25 mouse cellular contexts compared by ENCODE assay signal in genomic region chr6:49079313-49079712, GRCm38 (mm10). TPM values are rescaled to one million over a fixed set of nuclear protein-coding genes. Genes with fewer than 3 reads are reported as not detected.
DNase-seq lines count a peak whose midpoint lies in the region; ATAC-seq and TF ChIP-seq lines count a peak whose summit lies in the region.
"Had no signal": no experiment of that assay in that cellular context is flagged by ENCODE, and none has a peak within 500 bp of the region (broad histone marks: within the 10 kb centered on the region; RNA-seq: fewer than 3 reads in every experiment).

No protein-coding gene starts in this region.

- no peak for ATAC-seq in cerebellum, adult (ENCODE audit: insufficient number of reproducible peaks, low FRiP score, low TSS enrichment)
- ATAC-seq: activated CD4-positive, CD25-positive, alpha-beta regulatory T cell, adult 4 months; CD4-positive, CD25-positive, alpha-beta regulatory T cell, adult 4 months; Patski had no signal

- no peak for TF ChIP-seq RAD21 in MEL (IDR thresholded peaks at IDR 0.05; ENCODE audit: low read depth, low read length)

- no peak overlapping the region for H3K4me3 ChIP-seq in MEL (ENCODE audit: control insufficient read depth in 1 of 2, insufficient read depth in 1 of 2, low read depth in 2 of 2, low read length in 2 of 2)

- H3K36me3 ChIP-seq in MEL (ENCODE audit: control insufficient read depth in 1 of 2, insufficient read depth in 2 of 2, low read length in 2 of 2), result peaks cover 2 to 11% of the 10 kb centered on the region in 2 experiments; a peak in 3 of 4 replicates

- DNase-seq in 416B (ENCODE audit: low read depth) (peak; percentile 18), MEL (ENCODE audit: low read depth, low spot score) (peak; percentile 17), MEL-GATA-1-ER (ENCODE audit: extremely low read depth, low read depth) (peak; percentile 5)
- DNase-seq in left cerebral cortex, adult 8-10 months (ENCODE audit: low spot score in 2 of 2), result no peak
- DNase-seq in cerebellum, adult 9-11 months, result no peak
- DNase-seq: adrenal gland, adult 2 months; adrenal gland, adult 8-10 months; adrenal gland, postnatal 10 days; adrenal gland, postnatal 14 days; adrenal gland, postnatal 25 days; adrenal gland, postnatal 36 days; B cell, adult 2 months; cerebellum, adult 11 months; cerebellum, adult 11-12 months; cerebellum, adult 18-20 months; cerebellum, adult 2 months; cerebellum, adult 8-10 months; cerebellum, adult 9-10 months; cerebellum, postnatal 10 days had no signal

- no peak overlapping the region for H3K27ac ChIP-seq in MEL (ENCODE audit: control insufficient read depth, low read depth, low read length)

- peaks cover 0 to 14% of the 10 kb centered on the region in 2 experiments; a peak in 2 of 4 replicates for H3K4me1 ChIP-seq in MEL (ENCODE audit: control insufficient read depth in 1 of 2, insufficient read depth in 2 of 2, low read length in 2 of 2)

- H3K27me3 ChIP-seq in MEL (ENCODE audit: control insufficient read depth in 1 of 2, insufficient read depth in 2 of 2, low read length in 2 of 2), result no peaks in the 10 kb centered on the region
- H3K27me3 ChIP-seq: CH12.LX, Patski had no signal

- TF ChIP-seq CTCF in MEL (IDR thresholded peaks at IDR 0.05 in 2 of 3, conservative IDR thresholded peaks at IDR 0.05 in 1 of 3; ENCODE audit: control insufficient read depth in 1 of 3, insufficient read depth in 1 of 3, low read depth in 2 of 3, low read length in 3 of 3, poor library complexity in 1 of 3, severe bottlenecking in 1 of 3), result no peak

- no peaks in the 10 kb centered on the region for H3K9me3 ChIP-seq in MEL (replicated peaks; ENCODE audit: insufficient read depth, low read length)
- H3K9me3 ChIP-seq: G1E had no signal

- H3K9ac ChIP-seq in MEL (ENCODE audit: control insufficient read depth, low read depth, low read length, poor library complexity, severe bottlenecking), result no peak overlapping the region

- TF ChIP-seq POLR2A in MEL (IDR thresholded peaks at IDR 0.05; ENCODE audit: control insufficient read depth in 1 of 2, insufficient read depth in 1 of 2, low read depth in 1 of 2, low read length in 2 of 2, poor library complexity in 1 of 2), result no peak

- peaks cover 15% of the 10 kb centered on the region for H3K79me2 ChIP-seq in MEL (ENCODE audit: control insufficient read depth, insufficient read depth, low read length, poor library complexity)

- TF ChIP-seq EP300 in MEL (IDR thresholded peaks at IDR 0.05; ENCODE audit: low read depth in 1 of 2, low read length in 2 of 2), result peak in 1 of 2 experiments; percentile 30; a peak in 1 of 4 replicates

TF ChIP-seq in MEL, 35 proteins besides CTCF, POLR2A, EP300 and RAD21:
- TF ChIP-seq ZC3H11A (IDR thresholded peaks at IDR 0.05; ENCODE audit: low read depth, low read length), result no peak
- peak; percentile 78 for TF ChIP-seq GATA1 (IDR thresholded peaks at IDR 0.05; ENCODE audit: low read depth, low read length)
- no peak for TF ChIP-seq MEF2A (IDR thresholded peaks at IDR 0.05; ENCODE audit: extremely low read depth, insufficient replicate concordance, low read depth, low read length, poor library complexity, severe bottlenecking)
- no peak for TF ChIP-seq JUND (IDR thresholded peaks at IDR 0.05; ENCODE audit: low read depth, low read length)
- TF ChIP-seq KAT2A (conservative IDR thresholded peaks at IDR 0.05; ENCODE audit: low read depth, low read length), result no peak
- no peak for TF ChIP-seq ELF1 (IDR thresholded peaks at IDR 0.05; ENCODE audit: low read depth, low read length)
- no peak for TF ChIP-seq TBP (IDR thresholded peaks at IDR 0.05; ENCODE audit: low read depth, low read length)
- no peak for TF ChIP-seq MXI1 (IDR thresholded peaks at IDR 0.05; ENCODE audit: low read depth, low read length)
- TF ChIP-seq TCF12 (IDR thresholded peaks at IDR 0.05; ENCODE audit: low read depth, low read length), result no peak
- no peak for TF ChIP-seq E2F4 (IDR thresholded peaks at IDR 0.05; ENCODE audit: borderline replicate concordance, low read depth, low read length)
- peak; percentile 52; the same call in 1 of the 2 replicates for TF ChIP-seq RCOR1 (IDR thresholded peaks at IDR 0.05; ENCODE audit: low read depth, low read length)
- TF ChIP-seq CHD2 (IDR thresholded peaks at IDR 0.05; ENCODE audit: low read length), result no peak

RNA-seq across cellular contexts. Expression of gene Malsu1, which starts 5.7 kb away (rescaled TPM):
- 27.1 and 27.8 TPM in 2 replicates for total RNA-seq in MEL (2012; rRNA removed)
- polyA plus RNA-seq in MEL (2012; ENCODE audit: insufficient read depth in 1 of 2, insufficient read length in 2 of 2, low read depth in 1 of 2, low replicate concordance in 2 of 2, missing spikeins in 1 of 2), result 10 to 100 TPM in 1 of 2 experiments, not detected in 1; 60.7 TPM
- total RNA-seq in left cerebral cortex, adult 8-10 months (2022), result 10 to 100 TPM; 26.3 to 30.5 (median 28.1) TPM

RNA-seq across cellular contexts. Expression of gene Gpnmb, which starts 43.0 kb away (rescaled TPM):
- total RNA-seq in MEL (2012; rRNA removed), result not detected in 2 replicates
- not detected for polyA plus RNA-seq in MEL (2012; ENCODE audit: insufficient read depth in 1 of 2, insufficient read length in 2 of 2, low read depth in 1 of 2, low replicate concordance in 2 of 2, missing spikeins in 1 of 2)
- 10 to 100 TPM in 1 of 4 experiments, 1 to 10 TPM in 3; 2.5 to 25.6 (median 6.0) TPM for total RNA-seq in left cerebral cortex, adult 8-10 months (2022)
- total RNA-seq: CH12.LX had no signal

Comparison
In these comparisons a context has a peak if more than half of its experiments do, and no peak if none do; other contexts are left out.
1. DNase-seq: peak in 416B (single experiment), MEL (single experiment) and MEL-GATA-1-ER (single experiment); none in left cerebral cortex, adult 8-10 months (0 of 2) and cerebellum, adult 9-11 months (single experiment).